Mouse (Mus musculus): ENCODE results near the gene Aldh1l1. TPM values are rescaled to one million over a fixed set of nuclear protein-coding genes. Genes with fewer than 3 reads are reported as not detected.

Aldh1l1 gene
- total RNA-seq, 2 experiments from 2014 or later, result 180 to 197 TPM

GRCm38 (mm10) chr6:90546274-90546673 lies 60.0 kb downstream of the Aldh1l1 start:
- no peak for DNase-seq (ENCODE audit: low spot score in 2 of 2)

- no peak for DNase-seq (ENCODE audit: low spot score in 2 of 2)
Observed at GRCm38 (mm10) chr6:90547041-90547440, 60.8 kb downstream of the Aldh1l1 start.

GRCm38 (mm10) chr6:90550161-90550912 lies 64.1 kb downstream of the Aldh1l1 start:
- peak; percentile 59 to 64 for DNase-seq (ENCODE audit: low spot score in 2 of 2)

- DNase-seq (ENCODE audit: low spot score in 2 of 2), result no peak
Observed at GRCm38 (mm10) chr6:90551251-90551650, 65.0 kb downstream of the Aldh1l1 start.

GRCm38 (mm10) chr6:90553197-90553596 lies 67.0 kb downstream of the Aldh1l1 start:
- DNase-seq (ENCODE audit: low spot score in 2 of 2), result no peak

- DNase-seq (ENCODE audit: low spot score in 2 of 2), result no peak
Observed at GRCm38 (mm10) chr6:90553682-90554081, 67.5 kb downstream of the Aldh1l1 start.

- DNase-seq (ENCODE audit: low spot score in 2 of 2), result no peak
Observed at GRCm38 (mm10) chr6:90556534-90557058, 70.4 kb downstream of the Aldh1l1 start.

- no peak for DNase-seq (ENCODE audit: low spot score in 2 of 2)
Observed at GRCm38 (mm10) chr6:90557077-90557476, 70.8 kb downstream of the Aldh1l1 start.

GRCm38 (mm10) chr6:90557829-90558693 lies 71.8 kb downstream of the Aldh1l1 start:
- DNase-seq (ENCODE audit: low spot score in 2 of 2), result no peak

GRCm38 (mm10) chr6:90560390-90561058 lies 74.3 kb downstream of the Aldh1l1 start:
- no peak for DNase-seq (ENCODE audit: low spot score in 2 of 2)

- no peak for DNase-seq (ENCODE audit: low spot score in 2 of 2)
Observed at GRCm38 (mm10) chr6:90561234-90561781, 75.1 kb downstream of the Aldh1l1 start.

- no peak for DNase-seq (ENCODE audit: low spot score in 2 of 2)
Observed at GRCm38 (mm10) chr6:90564240-90564639, 78.0 kb downstream of the Aldh1l1 start.

GRCm38 (mm10) chr6:90565357-90566215 lies 79.4 kb downstream of the Aldh1l1 start:
- peak in 1 of 2 experiments; percentile 52 for DNase-seq (ENCODE audit: low spot score in 2 of 2)

- no peak for DNase-seq (ENCODE audit: low spot score in 2 of 2)
Observed at GRCm38 (mm10) chr6:90567486-90567885, 81.3 kb downstream of the Aldh1l1 start.

- no peak for DNase-seq (ENCODE audit: low spot score in 2 of 2)
Observed at GRCm38 (mm10) chr6:90567928-90568327, 81.7 kb downstream of the Aldh1l1 start.

GRCm38 (mm10) chr6:90568721-90569120 lies 82.5 kb downstream of the Aldh1l1 start:
- DNase-seq (ENCODE audit: low spot score in 2 of 2), result no peak

GRCm38 (mm10) chr6:90569736-90570383 lies 83.6 kb downstream of the Aldh1l1 start:
- no peak for DNase-seq (ENCODE audit: low spot score in 2 of 2)

- DNase-seq (ENCODE audit: low spot score in 2 of 2), result no peak
Observed at GRCm38 (mm10) chr6:90570392-90570791, 84.2 kb downstream of the Aldh1l1 start.

GRCm38 (mm10) chr6:90575261-90575715 lies 89.1 kb downstream of the Aldh1l1 start:
- peak; percentile 77 to 83 for DNase-seq (ENCODE audit: low spot score in 2 of 2)
